8 mouse cellular contexts compared by ENCODE assay signal in genomic region chr9:56118582-56118981, GRCm38 (mm10). TPM values are rescaled to one million over a fixed set of nuclear protein-coding genes. Genes with fewer than 3 reads are reported as not detected.
DNase-seq lines count a peak whose midpoint lies in the region; ATAC-seq and TF ChIP-seq lines count a peak whose summit lies in the region.

No protein-coding gene starts in this region.

- peaks cover 0 to 15% of the 10 kb centered on the region in 2 experiments; a peak in 2 of 4 replicates for H3K4me1 ChIP-seq in ES-E14 (ENCODE audit: control insufficient read depth in 2 of 2, insufficient read depth in 2 of 2, low read length in 2 of 2, poor library complexity in 1 of 2)
- peaks cover 19% of the 10 kb centered on the region for H3K4me1 ChIP-seq in forebrain, embryonic 13.5 days
- H3K4me1 ChIP-seq in lung, embryonic 14.5 days (ENCODE audit: insufficient read depth), result no peaks in the 10 kb centered on the region
- peaks cover 27% of the 10 kb centered on the region for H3K4me1 ChIP-seq in olfactory bulb, adult 2 months (ENCODE audit: control insufficient read depth, insufficient read depth, low read length)

- H3K36me3 ChIP-seq in ES-E14 (ENCODE audit: control insufficient read depth, insufficient read depth, low read length, poor library complexity, severe bottlenecking), result no peaks in the 10 kb centered on the region
- no peaks in the 10 kb centered on the region for H3K36me3 ChIP-seq in forebrain, embryonic 13.5 days (ENCODE audit: poor library complexity, severe bottlenecking)
- no peaks in the 10 kb centered on the region for H3K36me3 ChIP-seq in lung, embryonic 14.5 days (ENCODE audit: insufficient read depth)

- H3K9me3 ChIP-seq in ES-E14 (ENCODE audit: control insufficient read depth, insufficient read depth, low read depth, low read length), result no peaks in the 10 kb centered on the region
- H3K9me3 ChIP-seq in forebrain, embryonic 13.5 days (replicated peaks), result no peaks in the 10 kb centered on the region
- no peaks in the 10 kb centered on the region for H3K9me3 ChIP-seq in lung, embryonic 14.5 days (ENCODE audit: low read depth, low read length)

- in situ Hi-C loops in ES-E14 (cut with MboI; ENCODE audit: low sequenced_read_pairs in 2 of 2, unreplicated experiment in 2 of 2), result no loop called here

- no peaks in the 10 kb centered on the region for H3K27me3 ChIP-seq in forebrain, embryonic 13.5 days
- no peaks in the 10 kb centered on the region for H3K27me3 ChIP-seq in lung, embryonic 14.5 days (ENCODE audit: insufficient read depth, low read length)

- peak overlapping the region; percentile 68 for H3K4me2 ChIP-seq in forebrain, embryonic 13.5 days
- peak overlapping the region; percentile 77 for H3K4me2 ChIP-seq in lung, embryonic 14.5 days

- peak; percentile 98 for TF ChIP-seq CTCF in layer of hippocampus, adult 2 months (conservative IDR thresholded peaks at IDR 0.05)
- peak; percentile 98 for TF ChIP-seq CTCF in lung, embryonic 14.5 days (IDR thresholded peaks at IDR 0.05; ENCODE audit: low read depth)
- peak; percentile 48; the same call in 1 of the 2 replicates for TF ChIP-seq CTCF in olfactory bulb, adult 2 months (IDR thresholded peaks at IDR 0.05; ENCODE audit: insufficient read depth, low read depth, low read length)

- DNase-seq in ES-E14 (ENCODE audit: low read depth, low spot score), result peak; percentile 87
- peak; percentile 69 for DNase-seq in c-Kit-positive CD71-positive TER-119-positive erythroid progenitor cells, embryonic 14.5 days (ENCODE audit: low spot score)
- peak; percentile 74 for DNase-seq in heart, postnatal 4 days
- peak; percentile 64 to 83 for DNase-seq in layer of hippocampus, adult 2 months (ENCODE audit: low spot score in 2 of 2)
- DNase-seq in lung, embryonic 14.5 days, result peak; percentile 95
- DNase-seq in thymus, postnatal 0 days (ENCODE audit: low spot score), result peak; percentile 89

- H3K9ac ChIP-seq in ES-E14 (ENCODE audit: insufficient read depth, low read depth, low read length, poor library complexity, severe bottlenecking), result no peak overlapping the region
- H3K9ac ChIP-seq in forebrain, embryonic 13.5 days, result peak overlapping the region; percentile 58
- H3K9ac ChIP-seq in lung, embryonic 14.5 days, result no peak overlapping the region

- no peak for TF ChIP-seq POLR2A in olfactory bulb, adult 2 months (IDR thresholded peaks at IDR 0.05; ENCODE audit: insufficient read depth, low read depth, low read length)

- WGBS in forebrain, embryonic 13.5 days, result 4% methylated on average over 14 of the region's 14 CpGs
- WGBS in lung, embryonic 14.5 days, result 2% methylated on average over 14 of the region's 14 CpGs
- WGBS in olfactory bulb, adult 2 months, result 2% methylated on average over 14 of the region's 14 CpGs

- ATAC-seq in forebrain, embryonic 13.5 days, result peak; percentile 75
- ATAC-seq in lung, embryonic 14.5 days (ENCODE audit: insufficient read depth), result peak; percentile 22

- H3K4me3 ChIP-seq in ES-E14 (ENCODE audit: insufficient read depth in 1 of 2, low read depth in 1 of 2, low read length in 2 of 2, poor library complexity in 1 of 2, severe bottlenecking in 1 of 2), result peak overlapping the region in 1 of 2 experiments; percentile 6; a peak in 1 of 4 replicates
- H3K4me3 ChIP-seq in forebrain, embryonic 13.5 days, result peak overlapping the region; percentile 34
- peak overlapping the region; percentile 46 for H3K4me3 ChIP-seq in layer of hippocampus, adult 2 months
- H3K4me3 ChIP-seq in lung, embryonic 14.5 days (ENCODE audit: low read depth, low read length), result peak overlapping the region; percentile 34
- H3K4me3 ChIP-seq in olfactory bulb, adult 2 months (ENCODE audit: insufficient read depth, low read depth, low read length), result peak overlapping the region; percentile 38

- H3K27ac ChIP-seq in ES-E14 (ENCODE audit: insufficient read depth, low read depth, low read length, poor library complexity, severe bottlenecking), result no peak overlapping the region
- no peak overlapping the region for H3K27ac ChIP-seq in forebrain, embryonic 13.5 days
- no peak overlapping the region for H3K27ac ChIP-seq in layer of hippocampus, adult 2 months
- no peak overlapping the region for H3K27ac ChIP-seq in lung, embryonic 14.5 days (ENCODE audit: low read depth)
- H3K27ac ChIP-seq in olfactory bulb, adult 2 months (ENCODE audit: insufficient read depth, low read depth, low read length), result no peak overlapping the region

TF ChIP-seq in ES-E14, 5 proteins besides CTCF, POLR2A, EP300 and RAD21:
- no peak for TF ChIP-seq HCFC1 (IDR thresholded peaks at IDR 0.05; ENCODE audit: borderline replicate concordance, insufficient read depth, low read length)
- TF ChIP-seq CHD2 (IDR thresholded peaks at IDR 0.05; ENCODE audit: low read depth, low read length), result no peak
- TF ChIP-seq ZNF384 (IDR thresholded peaks at IDR 0.05; ENCODE audit: low read depth, low read length), result no peak
- TF ChIP-seq ZC3H11A (IDR thresholded peaks at IDR 0.05; ENCODE audit: borderline replicate concordance, low read depth, low read length), result no peak
- no peak for TF ChIP-seq MAFK (IDR thresholded peaks at IDR 0.05; ENCODE audit: insufficient read depth, low read depth, low read length)

RNA-seq across cellular contexts. Expression of gene Pstpip1, which starts 28.8 kb away (rescaled TPM):
- total RNA-seq in ES-E14 (2012; rRNA removed), result 10.4 and 10.5 TPM in 2 replicates
- polyA plus RNA-seq in forebrain, embryonic 13.5 days (2015; fragmentation: Nextera tagmentation; extraction: Ambion mirVana), result 0.40 and 0.41 TPM in 2 replicates
- 1 to 10 TPM; 1.4 to 1.5 TPM for total RNA-seq in heart, postnatal 4 days (2021)
- total RNA-seq in layer of hippocampus, adult 2 months (2021), result 1 to 10 TPM; 2.0 to 4.8 TPM
- 0.83 and 0.99 TPM in 2 replicates for polyA plus RNA-seq in lung, embryonic 14.5 days (2014; fragmentation: Nextera tagmentation; extraction: Ambion mirVana)
- polyA plus RNA-seq in olfactory bulb, adult 2 months (2012; ENCODE audit: insufficient read depth, insufficient read length, low replicate concordance, missing spikeins), result not detected in 2 replicates
- 68.2 and 72.6 TPM in 2 replicates for polyA plus RNA-seq in thymus, postnatal 0 days (2015; fragmentation: Nextera tagmentation; extraction: Ambion mirVana)

RNA-seq across cellular contexts. Expression of gene Tspan3, which starts 46.7 kb away (rescaled TPM):
- total RNA-seq in ES-E14 (2012; rRNA removed), result 158 and 228 TPM in 2 replicates
- polyA plus RNA-seq in forebrain, embryonic 13.5 days (2015; fragmentation: Nextera tagmentation; extraction: Ambion mirVana), result 500 and 563 TPM in 2 replicates
- 100 to 1,000 TPM; 233 to 244 TPM for total RNA-seq in heart, postnatal 4 days (2021)
- 100 to 1,000 TPM; 309 to 331 TPM for total RNA-seq in layer of hippocampus, adult 2 months (2021)
- 483 and 491 TPM in 2 replicates for polyA plus RNA-seq in lung, embryonic 14.5 days (2014; fragmentation: Nextera tagmentation; extraction: Ambion mirVana)
- polyA plus RNA-seq in olfactory bulb, adult 2 months (2012; ENCODE audit: insufficient read depth, insufficient read length, low replicate concordance, missing spikeins), result not detected in 2 replicates
- polyA plus RNA-seq in thymus, postnatal 0 days (2015; fragmentation: Nextera tagmentation; extraction: Ambion mirVana), result 207 and 219 TPM in 2 replicates

Comparison
In these comparisons a context has a peak if more than half of its experiments do, and no peak if none do; other contexts are left out.
1. CTCF ChIP-seq: peak in every context shown above with its lines; median percentile 98 in layer of hippocampus, adult 2 months; 98 in lung, embryonic 14.5 days; 48 in olfactory bulb, adult 2 months.